Mouse (Mus musculus) bone marrow, adult 2 months (tissue): ENCODE measurements around the gene Rcan2.
A peak's percentile ranks its signal among the peaks of the same experiment; 100 is the strongest.

ENCODE experiments used
- CTCF ChIP-seq: fragments of 200-500 bp; IDR thresholded peaks from 2 replicates; pipeline ENCODE4 v1.5.1; 2011; ENCODE audit warnings: low read length, control low read depth; ENCODE audit not compliant: control insufficient read depth, insufficient read depth
- POLR2A ChIP-seq: fragments of 200-500 bp; IDR thresholded peaks from 2 replicates; pipeline ENCODE4 v1.6.1; 2011; ENCODE audit warnings: low read depth, mild to moderate bottlenecking, control low read depth, low read length, borderline replicate concordance; ENCODE audit not compliant: control insufficient read depth

DNA sequence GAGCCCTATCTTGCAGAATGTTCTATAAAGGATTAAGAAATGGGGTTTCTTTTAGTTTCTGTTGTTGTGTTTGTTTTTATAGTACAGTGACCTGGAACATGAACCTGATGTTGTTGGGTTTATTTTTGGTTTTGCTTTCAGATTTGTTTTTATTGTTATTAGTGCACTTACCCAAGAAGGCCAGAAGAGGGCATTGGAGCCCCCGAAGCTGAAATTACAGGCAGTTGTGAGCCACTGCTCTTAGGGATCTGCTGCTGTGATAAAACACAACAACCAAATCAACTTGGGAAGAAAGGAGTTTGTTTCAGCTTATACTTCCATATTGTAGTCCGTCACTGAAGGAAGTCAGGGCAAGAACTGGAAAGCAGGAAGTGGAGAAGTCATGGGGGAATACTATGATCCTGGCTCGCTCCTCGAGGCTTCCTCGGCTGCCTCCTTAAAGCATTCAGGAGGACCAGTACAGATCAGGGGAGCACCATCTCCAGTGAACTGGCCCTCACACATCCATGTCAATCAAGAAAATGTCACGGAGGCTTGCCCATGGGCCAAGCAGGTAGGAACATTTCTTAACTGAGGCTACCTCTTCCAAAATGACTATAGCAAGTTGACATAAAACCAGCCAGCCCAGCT, 275.0 kb downstream of the Rcan2 start:
- TF ChIP-seq POLR2A (no peak), CTCF (peak; percentile 41)
